Mouse (Mus musculus) liver, postnatal 0 days (tissue): ENCODE measurements around the gene Ddb2.

ENCODE experiments used
- CTCF ChIP-seq: sonication (generic); IDR thresholded peaks from 2 replicates; pipeline ENCODE4 v1.5.1; 2016; ENCODE audit warnings: antibody characterized with exemption, low read depth
- EP300 ChIP-seq: IDR thresholded peaks from 2 replicates; pipeline ENCODE4 v1.6.1; 2016; ENCODE audit warnings: antibody characterized with exemption, low read depth, mild to moderate bottlenecking

- TF ChIP-seq CTCF (no peak), EP300 (no peak)
These were observed 44.6 kb upstream of the Ddb2 start for GRCm38 (mm10) chr2:91281366-91281765.
